Mouse (Mus musculus) bone marrow, adult 2 months (tissue): Measurements from ENCODE around the gene Dnajb5. TPM values are rescaled to one million over a fixed set of nuclear protein-coding genes. Genes with fewer than 3 reads are reported as not detected.

Source experiments
- H3K27ac ChIP-seq: fragments of 200-500 bp; 2 replicates; pipeline ENCODE4 v1.5.1; 2012; ENCODE audit warnings: low read depth, mild to moderate bottlenecking, control low read depth, inconsistent platforms, low read length; ENCODE audit not compliant: control insufficient read depth, poor library complexity, insufficient read depth
- H3K4me1 ChIP-seq: fragments of 200-500 bp; 2 replicates; pipeline ENCODE4 v1.6.1; 2011; ENCODE audit warnings: low read length; ENCODE audit not compliant: control insufficient read depth, insufficient read depth
- H3K4me3 ChIP-seq: fragments of 200-500 bp; replicated peaks from 2 replicates; pipeline ENCODE3; 2011; ENCODE audit warnings: mild to moderate bottlenecking, low read depth, low read length, control low read depth; ENCODE audit not compliant: control insufficient read depth
- CTCF ChIP-seq: fragments of 200-500 bp; IDR thresholded peaks from 2 replicates; pipeline ENCODE4 v1.5.1; 2011; ENCODE audit warnings: low read length, control low read depth; ENCODE audit not compliant: control insufficient read depth, insufficient read depth
- POLR2A ChIP-seq: fragments of 200-500 bp; IDR thresholded peaks from 2 replicates; pipeline ENCODE4 v1.6.1; 2011; ENCODE audit warnings: low read depth, mild to moderate bottlenecking, control low read depth, low read length, borderline replicate concordance; ENCODE audit not compliant: control insufficient read depth
- WGBS: fragments of 180-500 bp; shearing (Covaris S2); methylation state at CpG from one replicate; pipeline ENCODE4 v1.1.7; 2018; 5-methylcytosine and 5-hydroxymethylcytosine counted together
- polyA plus RNA-seq: library from polyadenylated mRNA; stranded (reverse); fragments of >200 nt; gene quantifications from 2 replicates; pipeline ENCODE4 v1.2.4, GENCODE M21; 2011; ENCODE audit warnings: low replicate concordance; ENCODE audit not compliant: missing spikeins, insufficient read depth, insufficient read length

Gene Dnajb5
- polyA plus RNA-seq, 1 experiment = 2.8 TPM

- WGBS = 86% methylated on average over 1 of the region's 1 CpGs
- TF ChIP-seq POLR2A (no peak), CTCF (no peak)
- Histone ChIP-seq H3K27ac (no peak overlapping the region), H3K4me3 (no peak overlapping the region), H3K4me1 (no peaks in the 10 kb centered on the region)
These were observed 33.6 kb upstream of the Dnajb5 start for GRCm38 (mm10) chr4:42915966-42916365.

- Histone ChIP-seq H3K4me3 (no peak within 1 kb of the TSS), H3K27ac (no peak within 1 kb of the TSS; the same call in 1 of the 2 replicates), H3K4me1 (no peaks in the 10 kb centered on the region)
- TF ChIP-seq CTCF (no peak), POLR2A (no peak)
- 6% methylated on average over 81 of the region's 90 CpGs for WGBS
These were observed 32.8 kb upstream of the Dnajb5 start, which contains the start of gene Phf24 for GRCm38 (mm10) chr4:42916617-42917401. Gene Phf24, plus strand, starts transcription at chr4:42916660.

GRCm38 (mm10) chr4:42917402-42917774 is 32.2 kb upstream of the Dnajb5 start:
- H3K4me3 ChIP-seq = no peak overlapping the region
- no peak for TF ChIP-seq POLR2A
- TF ChIP-seq CTCF = no peak
- 4% methylated on average over 25 of the region's 26 CpGs for WGBS

GRCm38 (mm10) chr4:42920726-42921125 is 28.9 kb upstream of the Dnajb5 start:
- TF ChIP-seq POLR2A (no peak), CTCF (no peak)
- Histone ChIP-seq H3K4me3 (no peak overlapping the region), H3K27ac (no peak overlapping the region), H3K4me1 (no peaks in the 10 kb centered on the region)
- WGBS = 67% methylated on average over 9 of the region's 9 CpGs

More at GRCm38 (mm10) chr4:42917402-42917774, 32.2 kb upstream of the Dnajb5 start:
- Histone ChIP-seq H3K27ac (no peak overlapping the region; the same call in 1 of the 2 replicates), H3K4me1 (no peaks in the 10 kb centered on the region)

GRCm38 (mm10) chr4:42921536-42921935 is 28.1 kb upstream of the Dnajb5 start:
- WGBS = 70% methylated on average over 2 of the region's 2 CpGs
- Histone ChIP-seq H3K27ac (no peak overlapping the region), H3K4me3 (no peak overlapping the region), H3K4me1 (no peaks in the 10 kb centered on the region)
- TF ChIP-seq POLR2A (no peak), CTCF (no peak)

- H3K4me1 ChIP-seq = no peaks in the 10 kb centered on the region
- WGBS = 64% methylated on average over 6 of the region's 6 CpGs
- H3K27ac ChIP-seq = no peak overlapping the region
- no peak for TF ChIP-seq POLR2A
- H3K4me3 ChIP-seq = no peak overlapping the region
These were observed 27.6 kb upstream of the Dnajb5 start for GRCm38 (mm10) chr4:42922056-42922455.

GRCm38 (mm10) chr4:42922461-42922860 is 27.2 kb upstream of the Dnajb5 start:
- Histone ChIP-seq H3K4me3 (no peak overlapping the region), H3K4me1 (no peaks in the 10 kb centered on the region), H3K27ac (no peak overlapping the region)
- TF ChIP-seq CTCF (no peak), POLR2A (no peak)
- WGBS = 84% methylated on average over 8 of the region's 8 CpGs

GRCm38 (mm10) chr4:42924095-42924710 is 25.4 kb upstream of the Dnajb5 start:
- Histone ChIP-seq H3K4me3 (no peak overlapping the region), H3K27ac (no peak overlapping the region), H3K4me1 (no peaks in the 10 kb centered on the region)
- 80% methylated on average over 13 of the region's 13 CpGs for WGBS
- TF ChIP-seq CTCF (no peak), POLR2A (no peak)
